26 mouse cellular contexts compared by ENCODE assay signal in genomic region chr5:121287213-121287612, GRCm38 (mm10).
"Had no signal": no experiment of that assay in that cellular context is flagged by ENCODE, and none has a peak within 500 bp of the region (broad histone marks: within the 10 kb centered on the region; RNA-seq: fewer than 3 reads in every experiment).

No protein-coding gene starts in this region.

- H3K9me3 ChIP-seq: embryonic facial prominence, embryonic 10.5 days; embryonic facial prominence, embryonic 12.5 days; embryonic facial prominence, embryonic 13.5 days; embryonic facial prominence, embryonic 15.5 days; forebrain, embryonic 10.5 days; forebrain, embryonic 12.5 days; forebrain, embryonic 13.5 days; forebrain, embryonic 15.5 days had no signal

- H3K4me1 ChIP-seq: embryonic facial prominence, embryonic 10.5 days; embryonic facial prominence, embryonic 12.5 days; embryonic facial prominence, embryonic 13.5 days; embryonic facial prominence, embryonic 15.5 days; forebrain, embryonic 10.5 days; forebrain, embryonic 12.5 days; forebrain, embryonic 13.5 days; forebrain, embryonic 15.5 days had no signal

- DNase-seq: cerebellum, adult 9-11 months; cerebellum, postnatal 10 days; cerebellum, postnatal 14 days; cerebellum, postnatal 25 days; cerebellum, postnatal 36 days; embryo, embryonic 11 days; forebrain, postnatal 0 days; gastrocnemius, adult 2 months; gastrocnemius, postnatal 10 days; gastrocnemius, postnatal 14 days; gastrocnemius, postnatal 25 days; gastrocnemius, postnatal 36 days; heart, adult 11 months; heart, adult 18-20 months; heart, adult 2 months had no signal

- H3K4me3 ChIP-seq: embryonic facial prominence, embryonic 10.5 days; embryonic facial prominence, embryonic 12.5 days; embryonic facial prominence, embryonic 13.5 days; embryonic facial prominence, embryonic 15.5 days; erythroblast, embryonic 14.5 days; forebrain, embryonic 10.5 days; forebrain, embryonic 12.5 days; forebrain, embryonic 13.5 days; forebrain, embryonic 15.5 days; gastrocnemius, adult 2 months; heart, adult 2 months had no signal

- H3K9ac ChIP-seq: embryonic facial prominence, embryonic 12.5 days; embryonic facial prominence, embryonic 13.5 days; embryonic facial prominence, embryonic 15.5 days; forebrain, embryonic 12.5 days; forebrain, embryonic 13.5 days; forebrain, embryonic 15.5 days; forebrain, postnatal 0 days had no signal

- H3K27me3 ChIP-seq: embryonic facial prominence, embryonic 12.5 days; embryonic facial prominence, embryonic 13.5 days; embryonic facial prominence, embryonic 15.5 days; forebrain, embryonic 12.5 days; forebrain, embryonic 13.5 days; forebrain, embryonic 15.5 days had no signal

- H3K27ac ChIP-seq: embryonic facial prominence, embryonic 10.5 days; embryonic facial prominence, embryonic 12.5 days; embryonic facial prominence, embryonic 13.5 days; embryonic facial prominence, embryonic 15.5 days; forebrain, embryonic 10.5 days; forebrain, embryonic 12.5 days; forebrain, embryonic 13.5 days; forebrain, embryonic 15.5 days; gastrocnemius, adult 2 months; heart, adult 2 months had no signal

- ATAC-seq: forebrain, embryonic 13.5 days; forebrain, embryonic 14.5 days; forebrain, embryonic 15.5 days; forebrain, embryonic 16.5 days; forebrain, postnatal 0 days had no signal

- H3K4me2 ChIP-seq: embryonic facial prominence, embryonic 12.5 days; embryonic facial prominence, embryonic 13.5 days; embryonic facial prominence, embryonic 15.5 days; forebrain, embryonic 12.5 days; forebrain, embryonic 13.5 days; forebrain, embryonic 15.5 days had no signal
